Mouse (Mus musculus): Measurements from ENCODE around the gene Mettl27. TPM values are rescaled to one million over a fixed set of nuclear protein-coding genes. Genes with fewer than 3 reads are reported as not detected.
A peak's percentile ranks its signal among the peaks of the same experiment; 100 is the strongest.

Gene Mettl27
- total RNA-seq (2021), result 10 to 100 TPM; 33.0 to 36.3 TPM
- long read RNA-seq, experiment 1, partial matches to known transcripts, result 7 of 22 reads
- long read RNA-seq, experiment 1, other reads (novel, unspliced or antisense), result 9 of 22 reads
- long read RNA-seq, experiment 2, transcript Mettl27-203 (6 exons, 1,387 nt), result minor isoform, 5 of 29 reads
- long read RNA-seq, experiment 2, transcript Mettl27-201 (6 exons, 2,808 nt), result major isoform, 8 of 29 reads
- long read RNA-seq, experiment 2, partial matches to known transcripts, result 10 of 29 reads
- long read RNA-seq, experiment 2, other reads (novel, unspliced or antisense), result 5 of 29 reads

GRCm38 (mm10) chr5:134932179-134932902 lies at the start of gene Mettl27:
Mettl27 (plus strand) TSS chr5:134932368.
- peak; percentile 57 to 75 for DNase-seq (ENCODE audit: low spot score in 2 of 2)

- no peak for DNase-seq (ENCODE audit: low spot score in 2 of 2)
Measured at GRCm38 (mm10) chr5:134883077-134883476, 49.1 kb upstream of the Mettl27 start.

- DNase-seq (ENCODE audit: low spot score in 2 of 2), result peak in 1 of 2 experiments; percentile 29
Measured at GRCm38 (mm10) chr5:134887447-134888335, 44.5 kb upstream of the Mettl27 start.

GRCm38 (mm10) chr5:134888505-134888904 lies 43.7 kb upstream of the Mettl27 start:
- DNase-seq (ENCODE audit: low spot score in 2 of 2), result no peak

- DNase-seq (ENCODE audit: low spot score in 2 of 2), result no peak
Measured at GRCm38 (mm10) chr5:134890601-134891054, 41.5 kb upstream of the Mettl27 start.

- DNase-seq (ENCODE audit: low spot score in 2 of 2), result no peak
Measured at GRCm38 (mm10) chr5:134891552-134891951, 40.6 kb upstream of the Mettl27 start.

- no peak for DNase-seq (ENCODE audit: low spot score in 2 of 2)
Measured at GRCm38 (mm10) chr5:134892717-134893116, 39.5 kb upstream of the Mettl27 start.

GRCm38 (mm10) chr5:134895291-134895690 lies 36.9 kb upstream of the Mettl27 start:
- DNase-seq (ENCODE audit: low spot score in 2 of 2), result no peak

GRCm38 (mm10) chr5:134896965-134897364 lies 35.2 kb upstream of the Mettl27 start:
- no peak for DNase-seq (ENCODE audit: low spot score in 2 of 2)

GRCm38 (mm10) chr5:134897596-134897995 lies 34.6 kb upstream of the Mettl27 start:
- DNase-seq (ENCODE audit: low spot score in 2 of 2), result no peak

GRCm38 (mm10) chr5:134901012-134901643 lies 31.0 kb upstream of the Mettl27 start:
- DNase-seq (ENCODE audit: low spot score in 2 of 2), result no peak

- no peak for DNase-seq (ENCODE audit: low spot score in 2 of 2)
Measured at GRCm38 (mm10) chr5:134901644-134902027, 30.5 kb upstream of the Mettl27 start.

- DNase-seq (ENCODE audit: low spot score in 2 of 2), result no peak
Measured at GRCm38 (mm10) chr5:134906633-134907032, 25.5 kb upstream of the Mettl27 start, which contains the start of gene Tmem270. Tmem270 (minus strand) TSS chr5:134906733.

- DNase-seq (ENCODE audit: low spot score in 2 of 2), result peak; percentile 89 to 90
Measured at GRCm38 (mm10) chr5:134907135-134907534, 25.0 kb upstream of the Mettl27 start.

GRCm38 (mm10) chr5:134911901-134912300 lies 20.3 kb upstream of the Mettl27 start:
- DNase-seq (ENCODE audit: low spot score in 2 of 2), result no peak

- DNase-seq (ENCODE audit: low spot score in 2 of 2), result no peak
Measured at GRCm38 (mm10) chr5:134913352-134913751, 18.8 kb upstream of the Mettl27 start.

GRCm38 (mm10) chr5:134913753-134914152 lies 18.4 kb upstream of the Mettl27 start:
- DNase-seq (ENCODE audit: low spot score in 2 of 2), result no peak

- no peak for DNase-seq (ENCODE audit: low spot score in 2 of 2)
Measured at GRCm38 (mm10) chr5:134914510-134914909, 17.7 kb upstream of the Mettl27 start.

- no peak for DNase-seq (ENCODE audit: low spot score in 2 of 2)
Measured at GRCm38 (mm10) chr5:134915311-134915710, 16.9 kb upstream of the Mettl27 start, which contains the start of gene Cldn13. Cldn13 (minus strand) TSS chr5:134915526.

- DNase-seq (ENCODE audit: low spot score in 2 of 2), result peak; percentile 19 to 47
Measured at GRCm38 (mm10) chr5:134918071-134918832, 13.9 kb upstream of the Mettl27 start.
